Mouse (Mus musculus) small intestine, adult 2 months (tissue): Measurements from ENCODE around the gene Gmppb.

Experiments
- CTCF ChIP-seq: fragments of 200-500 bp; IDR thresholded peaks from 2 replicates; pipeline ENCODE4 v1.5.1; 2012; ENCODE audit warnings: low read depth, mild to moderate bottlenecking, control low read depth, inconsistent platforms, low read length, moderate library complexity, mixed read lengths; ENCODE audit not compliant: insufficient replicate concordance, insufficient read length; ENCODE audit errors: extremely low read depth
- POLR2A ChIP-seq: fragments of 200-500 bp; IDR thresholded peaks from 2 replicates; pipeline ENCODE4 v1.6.1; 2012; ENCODE audit warnings: low read depth, mild to moderate bottlenecking, control low read depth, inconsistent platforms, low read length, moderate library complexity

- TF ChIP-seq CTCF (no peak), POLR2A (no peak)
These were observed 50.6 kb downstream of the Gmppb start for GRCm38 (mm10) chr9:108099619-108100018.
